ENCODE assay signal across 11 mouse cellular contexts in genomic region chr7:34799950-34800511, GRCm38 (mm10). TPM values are rescaled to one million over a fixed set of nuclear protein-coding genes. Genes with fewer than 3 reads are reported as not detected.
DNase-seq lines count a peak whose midpoint lies in the region; ATAC-seq lines count a peak whose summit lies in the region.
"Had no signal": no experiment of that assay in that cellular context is flagged by ENCODE, and none has a peak within 500 bp of the region (broad histone marks: within the 10 kb centered on the region; RNA-seq: fewer than 3 reads in every experiment).

No protein-coding gene starts in this region.

- no peaks in the 10 kb centered on the region for H3K27me3 ChIP-seq in kidney, embryonic 16.5 days (ENCODE audit: insufficient read depth, low read length)
- no peaks in the 10 kb centered on the region for H3K27me3 ChIP-seq in forebrain, embryonic 15.5 days

- H3K9me3 ChIP-seq in kidney, embryonic 16.5 days (ENCODE audit: low read length) = no peaks in the 10 kb centered on the region
- no peaks in the 10 kb centered on the region for H3K9me3 ChIP-seq in forebrain, embryonic 15.5 days
- H3K9me3 ChIP-seq: heart, embryonic 13.5 days; limb, embryonic 15.5 days had no signal

- DNase-seq in kidney, postnatal 36 days = no peak
- peak; percentile 63 for DNase-seq in R1 (ENCODE audit: low read depth, low spot score)
- DNase-seq in neural tube, embryonic 10.5 days (ENCODE audit: extremely low spot score, low spot score) = peak; percentile 50
- DNase-seq in cerebellum, postnatal 10 days = no peak
- no peak for DNase-seq in cerebellum, postnatal 4 days (ENCODE audit: low spot score in 2 of 2)
- DNase-seq in gastrocnemius, postnatal 10 days = no peak

- 0 out of 2 replicates have a peak, but pooled peaks have one; percentile 37 for ATAC-seq in kidney, embryonic 16.5 days (ENCODE audit: low FRiP score, low TSS enrichment)
- 0 out of 2 replicates have a peak, but pooled peaks have one; percentile 36 for ATAC-seq in forebrain, embryonic 15.5 days (replicated peaks)

- no peak overlapping the region for H3K4me3 ChIP-seq in kidney, embryonic 16.5 days (ENCODE audit: low read length)
- H3K4me3 ChIP-seq in forebrain, embryonic 15.5 days = no peak overlapping the region
- H3K4me3 ChIP-seq: heart, embryonic 13.5 days; limb, embryonic 15.5 days had no signal

- no peaks in the 10 kb centered on the region for H3K36me3 ChIP-seq in kidney, embryonic 16.5 days (ENCODE audit: insufficient read depth, low read length)
- H3K36me3 ChIP-seq in forebrain, embryonic 15.5 days = no peaks in the 10 kb centered on the region
- H3K36me3 ChIP-seq: heart, embryonic 13.5 days; limb, embryonic 15.5 days had no signal

- H3K27ac ChIP-seq in kidney, embryonic 16.5 days (ENCODE audit: low read length) = no peak overlapping the region
- peak overlapping the region; percentile 70; the same call in 1 of the 2 replicates for H3K27ac ChIP-seq in forebrain, embryonic 15.5 days (replicated peaks)
- H3K27ac ChIP-seq: heart, embryonic 13.5 days; limb, embryonic 15.5 days had no signal

- H3K4me1 ChIP-seq in kidney, embryonic 16.5 days (ENCODE audit: insufficient read depth, low read length) = peaks cover 38% of the 10 kb centered on the region
- H3K4me1 ChIP-seq in forebrain, embryonic 15.5 days = peaks cover 25% of the 10 kb centered on the region

- H3K9ac ChIP-seq in kidney, embryonic 16.5 days (replicated peaks; ENCODE audit: low read length) = no peak overlapping the region
- H3K9ac ChIP-seq in forebrain, embryonic 15.5 days (replicated peaks) = no peak overlapping the region
- H3K9ac ChIP-seq: heart, embryonic 13.5 days; limb, embryonic 15.5 days had no signal

- H3K4me2 ChIP-seq in kidney, embryonic 16.5 days (replicated peaks; ENCODE audit: low read depth, low read length) = no peak overlapping the region
- no peak overlapping the region for H3K4me2 ChIP-seq in forebrain, embryonic 15.5 days (replicated peaks)
- H3K4me2 ChIP-seq: heart, embryonic 13.5 days; limb, embryonic 15.5 days had no signal

- 13% methylated on average over 13 of the region's 13 CpGs for WGBS in kidney, embryonic 16.5 days
- WGBS in forebrain, embryonic 15.5 days = 53% methylated on average over 13 of the region's 13 CpGs

RNA-seq across cellular contexts. Expression of gene Chst8, which starts 12.5 kb away (rescaled TPM):
- polyA plus RNA-seq in kidney, embryonic 16.5 days (2015; fragmentation: Nextera tagmentation; extraction: Ambion mirVana) = 15.4 and 16.5 TPM in 2 replicates
- 8.8 and 9.6 TPM in 2 replicates for polyA plus RNA-seq in forebrain, embryonic 15.5 days (2015; fragmentation: Nextera tagmentation; extraction: Ambion mirVana)
- total RNA-seq in gastrocnemius, postnatal 10 days (2021) = under 1 TPM; 0.49 to 0.84 TPM
- total RNA-seq: monocyte, adult 5-6 weeks had no signal

Comparison
In these comparisons a context has a peak if more than half of its experiments do, and no peak if none do; other contexts are left out.
1. DNase-seq: peak in R1 (single experiment) and neural tube, embryonic 10.5 days (single experiment); none in kidney, postnatal 36 days (0 of 2), cerebellum, postnatal 10 days (0 of 2), cerebellum, postnatal 4 days (0 of 2) and gastrocnemius, postnatal 10 days (single experiment).